Mouse (Mus musculus): ENCODE results near the gene Eno3.

DNA sequence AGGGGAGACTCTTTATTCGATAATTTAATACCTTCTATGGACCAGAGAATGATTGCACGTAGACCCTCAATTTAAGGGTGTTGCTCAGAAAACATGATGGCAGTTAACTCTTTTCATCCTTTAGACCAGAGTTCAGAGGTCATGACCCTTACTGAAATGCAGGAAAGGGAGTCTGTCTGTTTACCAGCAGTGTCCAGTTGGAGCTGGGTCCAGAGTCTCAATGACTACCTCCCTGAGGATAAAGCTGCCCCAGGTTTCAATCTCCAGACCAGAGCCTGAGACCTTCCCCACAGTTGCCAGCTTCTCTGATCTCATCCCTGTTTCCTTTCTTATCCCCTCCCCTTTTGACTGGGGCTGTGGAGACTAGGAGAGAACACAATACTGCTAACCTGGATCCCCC lies 21.6 kb downstream of the Eno3 start:
- TF ChIP-seq POLR2A (IDR thresholded peaks at IDR 0.05; ENCODE audit: control insufficient read depth, extremely low read depth, insufficient read depth, low read length, poor library complexity) (no peak), CTCF (IDR thresholded peaks at IDR 0.05; ENCODE audit: borderline replicate concordance, control insufficient read depth, extremely low read depth, insufficient read depth, low read length, poor library complexity) (no peak)

Data from thymus, adult 2 months (tissue).